Mouse (Mus musculus) bone marrow, adult 2 months (tissue): ENCODE measurements around the gene Rbm20. TPM values are rescaled to one million over a fixed set of nuclear protein-coding genes. Genes with fewer than 3 reads are reported as not detected.

ENCODE experiments used
- H3K27ac ChIP-seq: fragments of 200-500 bp; 2 replicates; pipeline ENCODE4 v1.5.1; 2012; ENCODE audit warnings: low read depth, mild to moderate bottlenecking, control low read depth, inconsistent platforms, low read length; ENCODE audit not compliant: control insufficient read depth, poor library complexity, insufficient read depth
- H3K4me1 ChIP-seq: fragments of 200-500 bp; 2 replicates; pipeline ENCODE4 v1.6.1; 2011; ENCODE audit warnings: low read length; ENCODE audit not compliant: control insufficient read depth, insufficient read depth
- H3K4me3 ChIP-seq: fragments of 200-500 bp; replicated peaks from 2 replicates; pipeline ENCODE3; 2011; ENCODE audit warnings: mild to moderate bottlenecking, low read depth, low read length, control low read depth; ENCODE audit not compliant: control insufficient read depth
- CTCF ChIP-seq: fragments of 200-500 bp; IDR thresholded peaks from 2 replicates; pipeline ENCODE4 v1.5.1; 2011; ENCODE audit warnings: low read length, control low read depth; ENCODE audit not compliant: control insufficient read depth, insufficient read depth
- POLR2A ChIP-seq: fragments of 200-500 bp; IDR thresholded peaks from 2 replicates; pipeline ENCODE4 v1.6.1; 2011; ENCODE audit warnings: low read depth, mild to moderate bottlenecking, control low read depth, low read length, borderline replicate concordance; ENCODE audit not compliant: control insufficient read depth
- WGBS: fragments of 180-500 bp; shearing (Covaris S2); methylation state at CpG from one replicate; pipeline ENCODE4 v1.1.7; 2018; 5-methylcytosine and 5-hydroxymethylcytosine counted together
- polyA plus RNA-seq: library from polyadenylated mRNA; stranded (reverse); fragments of >200 nt; gene quantifications from 2 replicates; pipeline ENCODE4 v1.2.4, GENCODE M21; 2011; ENCODE audit warnings: low replicate concordance; ENCODE audit not compliant: missing spikeins, insufficient read depth, insufficient read length

The Rbm20 gene
- polyA plus RNA-seq, 1 experiment = not detected

GRCm38 (mm10) chr19:53746116-53746515 lies 69.0 kb downstream of the Rbm20 start:
- no peak for TF ChIP-seq POLR2A
- no peak for TF ChIP-seq CTCF
- Histone ChIP-seq H3K4me3 (no peak overlapping the region), H3K27ac (no peak overlapping the region), H3K4me1 (no peaks in the 10 kb centered on the region)
- 79% methylated on average over 9 of the region's 9 CpGs for WGBS

GRCm38 (mm10) chr19:53748236-53748775 lies 71.2 kb downstream of the Rbm20 start:
- Histone ChIP-seq H3K4me3 (no peak overlapping the region), H3K27ac (no peak overlapping the region), H3K4me1 (no peaks in the 10 kb centered on the region)
- TF ChIP-seq CTCF = no peak
- TF ChIP-seq POLR2A = no peak
- 50% methylated on average over 13 of the region's 13 CpGs for WGBS

GRCm38 (mm10) chr19:53749326-53749725 lies 72.2 kb downstream of the Rbm20 start:
- H3K27ac ChIP-seq = no peak overlapping the region
- no peaks in the 10 kb centered on the region for H3K4me1 ChIP-seq
- WGBS = 91% methylated on average over 8 of the region's 8 CpGs
- no peak overlapping the region for H3K4me3 ChIP-seq
- TF ChIP-seq POLR2A = no peak
- no peak for TF ChIP-seq CTCF

DNA sequence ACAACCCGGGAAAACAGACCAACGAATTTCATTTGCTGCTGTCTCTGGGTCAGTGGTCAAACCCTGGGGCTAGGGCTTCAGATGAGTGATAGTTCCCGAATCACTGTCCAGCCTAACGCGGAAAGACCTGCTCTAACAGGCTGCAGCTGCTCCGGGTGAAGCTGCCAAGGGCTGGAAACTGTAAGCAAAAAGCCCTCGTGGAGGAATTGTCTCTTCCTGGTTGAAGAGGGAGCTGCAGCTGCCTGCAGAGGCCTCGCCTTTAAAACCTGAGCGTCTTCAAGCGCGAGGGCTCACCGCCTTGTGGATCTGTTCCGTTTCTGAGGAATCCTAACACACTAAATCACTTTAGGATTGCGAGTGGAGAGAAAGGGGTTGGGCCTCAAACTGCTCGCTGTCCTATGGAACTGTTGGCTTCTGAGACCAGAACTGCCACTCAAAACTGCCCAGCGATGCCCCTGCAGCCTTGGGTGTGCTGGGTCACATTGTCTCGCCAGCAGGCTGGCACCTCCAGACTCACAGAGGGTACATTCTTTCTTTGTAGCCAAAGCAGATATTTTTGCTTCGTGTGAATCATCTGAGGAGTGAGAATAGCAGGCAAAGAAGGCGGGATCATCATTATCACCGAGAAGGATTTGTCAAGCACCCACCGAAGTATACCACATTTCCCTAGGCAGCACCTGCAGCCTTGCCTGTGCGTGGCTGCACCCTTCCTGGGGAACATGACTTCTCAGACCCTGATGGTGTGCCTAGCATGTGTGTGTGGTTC lies 74.5 kb downstream of the Rbm20 start:
- H3K4me3 ChIP-seq = no peak overlapping the region
- TF ChIP-seq CTCF = no peak
- TF ChIP-seq POLR2A = no peak
- 79% methylated on average over 22 of the region's 22 CpGs for WGBS
- no peak overlapping the region for H3K27ac ChIP-seq
- H3K4me1 ChIP-seq = no peaks in the 10 kb centered on the region

- TF ChIP-seq CTCF (peak; percentile 22; the same call in 1 of the 2 replicates), POLR2A (no peak)
- Histone ChIP-seq H3K4me3 (no peak overlapping the region), H3K4me1 (no peaks in the 10 kb centered on the region), H3K27ac (no peak overlapping the region)
- 62% methylated on average over 7 of the region's 7 CpGs for WGBS
Measured at GRCm38 (mm10) chr19:53752993-53753392, 75.9 kb downstream of the Rbm20 start.

- H3K27ac ChIP-seq = no peak overlapping the region
- 43% methylated on average over 7 of the region's 7 CpGs for WGBS
- H3K4me3 ChIP-seq = no peak overlapping the region
- no peak for TF ChIP-seq POLR2A
- TF ChIP-seq CTCF = no peak
- H3K4me1 ChIP-seq = no peaks in the 10 kb centered on the region
Measured at GRCm38 (mm10) chr19:53754421-53754830, 77.3 kb downstream of the Rbm20 start.

DNA sequence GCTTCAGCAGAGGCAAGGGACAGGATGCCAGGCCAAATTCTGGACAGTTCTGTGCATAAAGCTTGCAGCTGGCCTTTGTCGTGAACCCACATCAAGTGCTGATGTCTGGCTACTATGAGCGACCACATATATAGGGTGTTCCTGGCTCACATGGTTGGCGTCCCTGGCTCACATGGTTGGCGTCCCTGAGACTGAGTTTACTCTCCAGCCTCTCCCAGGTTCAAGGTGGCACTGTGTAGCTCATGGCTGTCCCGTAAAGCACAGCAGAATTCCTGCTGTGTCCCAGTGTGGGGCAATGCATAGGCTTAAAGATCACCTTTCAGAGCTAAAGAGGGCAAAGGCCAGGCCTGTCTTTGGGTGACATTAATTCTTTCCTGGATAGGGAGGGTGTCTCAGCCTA lies 78.2 kb downstream of the Rbm20 start:
- TF ChIP-seq CTCF (no peak), POLR2A (no peak)
- no peak overlapping the region for H3K27ac ChIP-seq
- no peak overlapping the region for H3K4me3 ChIP-seq
- no peaks in the 10 kb centered on the region for H3K4me1 ChIP-seq
- 79% methylated on average over 5 of the region's 5 CpGs for WGBS

DNA sequence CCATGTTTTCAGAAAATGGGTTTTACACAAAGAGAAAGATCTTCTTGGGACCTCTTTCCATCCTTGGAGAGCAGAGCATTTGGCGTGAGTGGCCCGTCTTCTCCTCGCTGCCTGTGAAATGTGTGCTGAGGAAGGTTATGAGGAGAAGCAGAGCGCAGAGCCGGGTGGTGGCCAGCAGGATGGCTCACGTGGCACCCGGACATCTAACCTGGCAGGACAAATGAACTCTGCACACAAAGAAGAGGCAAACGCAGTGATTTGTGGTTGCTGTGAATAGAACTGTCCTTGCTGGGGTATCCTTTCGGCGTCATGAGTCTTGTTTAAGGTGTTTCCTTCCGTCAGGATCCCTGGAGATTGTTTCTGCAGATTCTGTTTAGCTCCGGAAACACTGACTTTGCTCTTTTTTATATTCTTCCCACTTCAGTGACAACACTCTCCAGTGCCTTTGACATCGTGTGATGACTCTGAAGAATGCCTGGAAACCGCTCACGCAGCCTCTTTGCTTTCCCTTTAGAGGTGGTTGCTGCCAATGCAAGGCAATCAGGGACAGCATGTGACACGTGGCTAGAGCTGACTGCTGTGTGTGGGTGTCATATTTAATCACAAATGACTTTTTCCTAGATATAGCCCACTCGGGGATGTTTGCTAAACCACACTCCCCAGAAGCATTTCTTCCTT lies 80.5 kb downstream of the Rbm20 start:
- TF ChIP-seq POLR2A = no peak
- TF ChIP-seq CTCF = no peak
- WGBS = 80% methylated on average over 17 of the region's 17 CpGs
- no peak overlapping the region for H3K27ac ChIP-seq
- H3K4me1 ChIP-seq = no peaks in the 10 kb centered on the region
- H3K4me3 ChIP-seq = no peak overlapping the region

- no peak overlapping the region for H3K4me3 ChIP-seq
- no peak for TF ChIP-seq POLR2A
- TF ChIP-seq CTCF = no peak
- H3K27ac ChIP-seq = no peak overlapping the region
- H3K4me1 ChIP-seq = no peaks in the 10 kb centered on the region
- 67% methylated on average over 2 of the region's 2 CpGs for WGBS
Measured at GRCm38 (mm10) chr19:53758881-53759418, 81.8 kb downstream of the Rbm20 start.
